Mouse (Mus musculus) ES-E14 (cell line): ENCODE measurements around the gene 2310011J03Rik. TPM values are rescaled to one million over a fixed set of nuclear protein-coding genes. Genes with fewer than 3 reads are reported as not detected.

Experiments
- DNase-seq: peaks from one replicate; pipeline ENCODE4 v3.0.0-alpha.2; 2013; ENCODE audit warnings: low read depth, low spot score
- H3K27ac ChIP-seq: 2 replicates; pipeline ENCODE4 v1.5.1; 2012; ENCODE audit warnings: low read depth, mild to moderate bottlenecking, low read length, moderate library complexity, mixed read lengths; ENCODE audit not compliant: poor library complexity, insufficient read depth, severe bottlenecking
- H3K36me3 ChIP-seq: 2 replicates; pipeline ENCODE4 v1.6.1; 2012; ENCODE audit warnings: mild to moderate bottlenecking, low read length, moderate library complexity, mixed read lengths; ENCODE audit not compliant: control insufficient read depth, poor library complexity, insufficient read depth, severe bottlenecking
- H3K4me1 ChIP-seq, 2 experiments: fragments of 150-350 bp in 1 of 2; sonication (generic) in 1 of 2; 2 replicates each; pipeline ENCODE4 v1.6.1; 2012; ENCODE audit warnings: low read length in 2 of 2, mild to moderate bottlenecking in 1 of 2, mixed read lengths in 1 of 2; ENCODE audit not compliant: control insufficient read depth in 2 of 2, insufficient read depth in 2 of 2, poor library complexity in 1 of 2
- H3K4me3 ChIP-seq, 2 experiments: fragments of 150-350 bp in 1 of 2; sonication (generic) in 1 of 2; 2 replicates each; pipeline ENCODE4 v1.5.1; 2012; ENCODE audit warnings: low read length in 2 of 2, low read depth in 1 of 2, mild to moderate bottlenecking in 1 of 2, mixed read lengths in 1 of 2; ENCODE audit not compliant: insufficient read depth in 1 of 2, poor library complexity in 1 of 2, severe bottlenecking in 1 of 2
- H3K9ac ChIP-seq: 2 replicates; pipeline ENCODE4 v1.6.1; 2012; ENCODE audit warnings: low read depth, mild to moderate bottlenecking, low read length, mixed read lengths; ENCODE audit not compliant: poor library complexity, insufficient read depth, severe bottlenecking
- H3K9me3 ChIP-seq: fragments of 150-350 bp; sonication (generic); 2 replicates; pipeline ENCODE4 v1.6.1; 2012; ENCODE audit warnings: low read depth, mild to moderate bottlenecking, low read length; ENCODE audit not compliant: control insufficient read depth, insufficient read depth
- CHD2 ChIP-seq: IDR thresholded peaks from 2 replicates; pipeline ENCODE4 v1.6.1; 2014; ENCODE audit warnings: mild to moderate bottlenecking, low read depth, low read length, inconsistent platforms
- HCFC1 ChIP-seq: IDR thresholded peaks from 2 replicates; pipeline ENCODE4 v1.6.1; 2012; ENCODE audit warnings: low read length, inconsistent platforms, borderline replicate concordance; ENCODE audit not compliant: insufficient read depth
- MAFK ChIP-seq: IDR thresholded peaks from 2 replicates; pipeline ENCODE4 v1.6.1; 2014; ENCODE audit warnings: mild to moderate bottlenecking, low read depth, low read length, inconsistent platforms; ENCODE audit not compliant: insufficient read depth
- ZC3H11A ChIP-seq: IDR thresholded peaks from 2 replicates; pipeline ENCODE4 v1.6.1; 2012; ENCODE audit warnings: low read depth, mild to moderate bottlenecking, inconsistent platforms, low read length, borderline replicate concordance
- ZNF384 ChIP-seq: IDR thresholded peaks from 2 replicates; pipeline ENCODE4 v1.6.1; 2012; ENCODE audit warnings: low read depth, low read length, inconsistent platforms
- in situ Hi-C, 2 experiments: fragments of 600-800 bp; cut with MboI; formaldehyde crosslinking; loops; one replicate each; pipeline ENCODE4 v1.15.1; 2025; ENCODE audit warnings: low sequenced_read_pairs in 2 of 2, inconsistent platforms in 1 of 2; ENCODE audit not compliant: unreplicated experiment in 2 of 2
- total RNA-seq: library from RNA; depleted of rRNA; stranded (reverse); fragments of 300-350 nt; gene quantifications from 2 replicates; pipeline ENCODE4 v1.2.3, GENCODE M21; 2012

The 2310011J03Rik gene
- total RNA-seq, 1 experiment = 33.4 TPM

DNA sequence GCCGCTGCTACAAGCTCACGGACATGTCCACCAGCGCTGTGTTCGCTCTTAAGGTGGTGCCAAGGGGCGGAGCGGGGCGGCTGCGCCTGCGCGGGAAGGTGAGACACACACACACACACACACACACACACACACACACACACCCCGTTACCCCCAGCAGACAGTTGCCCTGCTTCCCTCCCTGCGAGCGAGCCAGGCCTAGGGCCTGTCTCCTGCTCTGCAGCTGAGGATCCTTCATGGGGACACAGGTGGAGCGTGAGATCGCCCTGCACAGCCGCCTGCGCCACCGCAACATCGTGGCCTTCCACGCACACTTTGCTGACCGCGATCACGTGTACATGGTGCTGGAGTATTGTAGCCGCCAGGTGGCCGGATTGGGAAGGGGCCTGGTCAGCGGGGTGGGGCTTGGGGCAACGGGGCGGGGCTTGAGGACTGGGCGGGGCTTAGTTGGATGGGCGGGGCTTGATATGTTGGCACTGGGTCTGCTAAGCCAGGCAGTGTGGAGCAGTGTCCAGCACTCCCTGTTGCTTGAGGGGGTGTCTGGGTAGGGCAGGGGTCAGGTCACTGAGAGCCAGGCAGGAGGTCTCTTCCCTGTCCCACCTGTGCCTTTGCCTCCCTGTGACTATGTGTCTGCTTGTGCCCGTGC is 37.8 kb upstream of the 2310011J03Rik start:
- Histone ChIP-seq H3K9ac (no peak overlapping the region), H3K36me3 (no peaks in the 10 kb centered on the region), H3K4me3 (peak overlapping the region; percentile 41 to 61; a peak in 3 of 4 replicates), H3K9me3 (no peaks in the 10 kb centered on the region), H3K27ac (no peak overlapping the region), H3K4me1 (peaks cover 3 to 7% of the 10 kb centered on the region in 2 experiments; a peak in 2 of 4 replicates)
- in situ Hi-C loops = no loop called here
- DNase-seq = no peak
- TF ChIP-seq MAFK (no peak), ZNF384 (no peak)

DNA sequence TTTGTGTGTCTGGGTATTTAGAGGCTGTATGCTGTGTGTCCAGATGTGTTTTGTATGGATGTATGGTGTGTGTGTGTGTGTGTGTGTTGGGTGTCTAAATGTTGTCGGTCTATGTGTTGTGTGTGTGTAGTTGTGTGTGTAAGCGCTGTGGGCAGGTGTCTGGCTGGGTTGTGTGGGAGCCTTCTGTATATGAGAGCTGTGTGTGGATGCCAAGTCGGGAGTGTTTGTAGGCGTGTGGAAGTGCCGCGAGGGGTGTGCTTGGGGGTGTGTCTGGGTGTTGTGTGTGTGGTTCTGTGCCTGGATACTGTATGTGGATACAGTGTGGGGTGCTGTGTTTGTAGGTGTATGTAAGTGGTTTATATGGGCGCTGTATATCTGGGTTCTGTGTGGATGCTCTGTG is 37.0 kb upstream of the 2310011J03Rik start:
- Histone ChIP-seq H3K4me1 (peaks cover 3 to 7% of the 10 kb centered on the region in 2 experiments; a peak in 2 of 4 replicates), H3K36me3 (no peaks in the 10 kb centered on the region), H3K27ac (no peak overlapping the region), H3K9me3 (no peaks in the 10 kb centered on the region), H3K4me3 (peak overlapping the region in 1 of 2 experiments; percentile 48; a peak in 2 of 4 replicates), H3K9ac (no peak overlapping the region)
- TF ChIP-seq CHD2 (no peak), ZNF384 (no peak), MAFK (no peak), HCFC1 (no peak), ZC3H11A (no peak)
- DNase-seq = no peak
- in situ Hi-C loops = no loop called here

DNA sequence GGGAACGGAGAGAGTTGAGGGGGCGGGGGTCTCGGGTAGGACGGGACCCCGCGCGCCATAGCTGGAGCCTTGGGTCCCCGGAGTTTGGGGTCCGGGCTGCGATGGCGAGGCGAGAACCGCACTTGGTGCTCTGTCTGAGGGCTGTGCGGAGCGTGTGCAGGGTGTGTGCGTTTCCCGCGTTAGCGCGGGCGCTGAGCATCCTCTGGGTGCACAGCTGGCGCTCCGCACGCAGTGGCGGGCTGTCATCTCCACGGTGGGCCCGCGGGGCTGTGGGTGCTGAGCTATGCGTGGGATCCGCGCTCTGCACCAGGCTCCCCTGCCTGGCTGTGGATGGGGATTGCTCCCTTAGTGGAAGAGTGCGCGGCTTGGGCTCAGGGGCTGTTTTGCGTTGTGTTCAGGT is 36.4 kb upstream of the 2310011J03Rik start:
- peak overlapping the region; percentile 48 to 71 for H3K4me3 ChIP-seq
- no peak overlapping the region for H3K27ac ChIP-seq
- TF ChIP-seq HCFC1 = no peak
- H3K9me3 ChIP-seq = no peaks in the 10 kb centered on the region
- peaks cover 3 to 7% of the 10 kb centered on the region in 2 experiments; a peak in 2 of 4 replicates for H3K4me1 ChIP-seq
- in situ Hi-C loops = no loop called here
- no peaks in the 10 kb centered on the region for H3K36me3 ChIP-seq
- no peak for DNase-seq
- H3K9ac ChIP-seq = peak overlapping the region; percentile 75

DNA sequence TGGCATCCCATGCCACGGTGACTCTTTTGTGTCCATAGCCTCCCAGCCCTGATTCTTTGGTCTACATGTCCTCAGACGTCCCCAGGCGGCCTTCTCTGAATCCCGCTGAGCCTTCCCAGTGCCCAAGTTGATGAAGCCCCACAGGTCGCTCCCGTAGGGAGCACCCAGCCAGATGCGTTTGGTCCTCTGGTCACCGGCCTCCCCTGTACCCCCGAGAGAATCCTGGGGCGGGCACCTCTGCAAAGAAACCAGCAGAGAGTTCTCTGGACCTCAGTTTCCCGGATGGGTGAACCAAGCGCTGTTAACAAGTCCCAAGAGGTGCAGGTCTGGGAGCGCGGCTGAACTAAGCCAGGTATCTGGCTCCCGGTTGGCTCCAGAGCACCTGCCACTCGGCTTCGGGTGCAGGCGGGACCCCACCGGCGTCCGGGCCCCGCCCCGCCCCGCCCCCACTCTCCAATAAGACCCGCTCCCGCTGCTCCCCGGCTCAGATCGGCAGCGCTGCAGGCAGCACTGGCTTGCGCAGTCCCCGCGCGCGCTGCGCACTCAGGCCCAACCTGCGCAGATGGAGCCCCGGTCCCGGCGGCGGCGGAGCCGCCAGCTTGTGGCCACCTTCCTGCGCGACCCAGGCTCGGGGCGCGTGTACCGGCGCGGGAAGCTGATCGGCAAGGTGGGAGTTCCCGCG is 35.8 kb upstream of the 2310011J03Rik start, which contains the start of gene Plk5:
Plk5 (plus strand) TSS at position 459 of the 682 bp plus-strand sequence.
- in situ Hi-C loops = no loop called here
- Histone ChIP-seq H3K36me3 (no peaks in the 10 kb centered on the region), H3K4me3 (peak within 1 kb of the TSS; percentile 48 to 71), H3K4me1 (peaks cover 3 to 7% of the 10 kb centered on the region in 2 experiments; a peak in 2 of 4 replicates), H3K9ac (peak within 1 kb of the TSS; percentile 75), H3K9me3 (no peaks in the 10 kb centered on the region), H3K27ac (no peak within 1 kb of the TSS)
- TF ChIP-seq MAFK = no peak
- no peak for TF ChIP-seq ZC3H11A
- TF ChIP-seq HCFC1 = no peak
- no peak for TF ChIP-seq CHD2
- TF ChIP-seq ZNF384 = no peak
- DNase-seq = no peak

DNA sequence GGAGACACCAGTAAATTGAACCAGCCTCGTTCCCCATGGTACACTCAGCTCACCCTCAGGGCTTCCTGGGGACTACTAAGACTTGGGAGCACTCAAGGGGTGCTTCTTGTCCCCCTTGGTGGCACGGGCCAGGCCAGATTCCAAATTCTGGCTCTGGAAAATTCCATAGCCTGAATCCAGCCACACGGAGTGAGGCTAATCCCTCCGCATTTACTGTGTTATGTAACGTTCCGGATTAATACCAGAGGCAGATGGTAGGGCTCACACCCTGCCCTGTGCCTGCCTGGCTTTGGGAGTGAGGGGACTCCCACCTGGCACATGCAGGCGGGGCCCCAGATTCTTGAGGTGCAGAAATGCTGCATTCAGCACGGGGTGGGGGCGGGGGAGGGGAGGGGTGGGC is 35.1 kb upstream of the 2310011J03Rik start:
- TF ChIP-seq CHD2 (no peak), ZC3H11A (no peak), MAFK (no peak), HCFC1 (no peak), ZNF384 (no peak)
- no peaks in the 10 kb centered on the region for H3K36me3 ChIP-seq
- no peak overlapping the region for H3K4me3 ChIP-seq
- peaks cover 3 to 7% of the 10 kb centered on the region in 2 experiments; a peak in 2 of 4 replicates for H3K4me1 ChIP-seq
- H3K9ac ChIP-seq = no peak overlapping the region
- H3K27ac ChIP-seq = no peak overlapping the region
- in situ Hi-C loops = no loop called here
- H3K9me3 ChIP-seq = no peaks in the 10 kb centered on the region
- DNase-seq = no peak
